Mouse (Mus musculus): ENCODE data around the gene Lrba.

DNA sequence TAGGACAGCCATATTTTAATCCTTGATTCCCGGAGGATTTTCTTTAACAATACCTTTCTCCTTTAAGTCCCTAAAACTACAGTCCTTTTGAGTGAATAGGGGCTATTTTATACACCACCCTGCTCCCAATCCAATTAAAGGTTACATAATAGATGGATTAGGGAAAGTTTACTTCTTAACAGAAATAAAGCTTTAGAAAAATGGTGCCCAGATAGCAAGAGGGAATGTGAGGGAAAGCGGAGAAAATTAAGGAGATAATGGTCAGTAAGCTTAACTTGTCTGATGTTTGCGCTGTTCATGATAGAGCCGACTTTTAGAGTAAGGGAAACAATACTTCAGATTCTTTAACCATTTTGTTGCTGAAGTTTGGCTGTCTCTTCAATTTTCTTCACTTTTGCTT is 347.0 kb downstream of the Lrba start:
- TF ChIP-seq CTCF (IDR thresholded peaks at IDR 0.05; ENCODE audit: low read depth) (no peak), EP300 (IDR thresholded peaks at IDR 0.05; ENCODE audit: low read depth) (no peak)

All from heart, postnatal 0 days (tissue).